Mouse (Mus musculus) MEL (cell line): ENCODE data around the gene Zfp811. TPM values are rescaled to one million over a fixed set of nuclear protein-coding genes. Genes with fewer than 3 reads are reported as not detected.

Experiments used
- DNase-seq: peaks from one replicate; pipeline ENCODE4 v3.0.0; 2011; ENCODE audit warnings: low read depth, low spot score
- H3K27ac ChIP-seq: 2 replicates; pipeline ENCODE4 v1.5.1; 2012; ENCODE audit warnings: low read depth, mild to moderate bottlenecking, control low read depth, low read length, moderate library complexity; ENCODE audit not compliant: control insufficient read depth
- H3K27me3 ChIP-seq, 2 experiments: fragments of 150-350 bp in 1 of 2; sonication (generic) in 1 of 2; 2 replicates each; pipeline ENCODE4 v1.6.1; 2012; ENCODE audit warnings: low read length in 2 of 2, mild to moderate bottlenecking in 2 of 2, improper control_type of control experiment in 1 of 2, moderate library complexity in 1 of 2; ENCODE audit not compliant: insufficient read depth in 2 of 2, control insufficient read depth in 1 of 2
- H3K36me3 ChIP-seq, 2 experiments: 2 replicates each; pipeline ENCODE4 v1.6.1; 2012 to 2014; ENCODE audit warnings: low read length in 2 of 2, improper control_type of control experiment in 1 of 2, inconsistent platforms in 1 of 2, mild to moderate bottlenecking in 1 of 2; ENCODE audit not compliant: insufficient read depth in 2 of 2, control insufficient read depth in 1 of 2
- H3K4me1 ChIP-seq, 2 experiments: fragments of 150-350 bp in 1 of 2; sonication (generic) in 1 of 2; 2 replicates each; pipeline ENCODE4 v1.6.1; 2012; ENCODE audit warnings: low read length in 2 of 2, improper control_type of control experiment in 1 of 2, mild to moderate bottlenecking in 1 of 2; ENCODE audit not compliant: insufficient read depth in 2 of 2, control insufficient read depth in 1 of 2
- H3K4me3 ChIP-seq, 2 experiments: fragments of 150-350 bp in 1 of 2; sonication (generic) in 1 of 2; 2 replicates each; pipeline ENCODE4 v1.5.1; 2012; ENCODE audit warnings: low read depth in 2 of 2, low read length in 2 of 2, mild to moderate bottlenecking in 2 of 2, moderate library complexity in 2 of 2, control low read depth in 1 of 2, improper control_type of control experiment in 1 of 2; ENCODE audit not compliant: control insufficient read depth in 1 of 2, insufficient read depth in 1 of 2
- H3K79me2 ChIP-seq: 2 replicates; pipeline ENCODE4 v1.6.1; 2012; ENCODE audit warnings: mild to moderate bottlenecking, low read length, moderate library complexity; ENCODE audit not compliant: control insufficient read depth, poor library complexity, insufficient read depth
- H3K9ac ChIP-seq: 2 replicates; pipeline ENCODE4 v1.6.1; 2012; ENCODE audit warnings: low read depth, mild to moderate bottlenecking, control low read depth, low read length, moderate library complexity; ENCODE audit not compliant: control insufficient read depth, poor library complexity, severe bottlenecking
- H3K9me3 ChIP-seq: fragments of 150-350 bp; sonication (generic); replicated peaks from 2 replicates; pipeline ENCODE4 v1.6.1; 2012; ENCODE audit warnings: mild to moderate bottlenecking, low read length, improper control_type of control experiment, moderate library complexity; ENCODE audit not compliant: insufficient read depth
- BHLHE40 ChIP-seq: IDR thresholded peaks from 2 replicates; pipeline ENCODE4 v1.6.1; 2012; ENCODE audit warnings: low read depth, mild to moderate bottlenecking, inconsistent platforms, low read length, improper control_type of control experiment, borderline replicate concordance
- CHD1 ChIP-seq: IDR thresholded peaks from 2 replicates; pipeline ENCODE4 v1.6.1; 2012; ENCODE audit warnings: low read depth, mild to moderate bottlenecking, inconsistent platforms, low read length, improper control_type of control experiment
- CTCF ChIP-seq, 3 experiments: IDR thresholded peaks in 2 of 3; conservative IDR thresholded peaks in 1 of 3; 2 replicates each; pipeline ENCODE4 v1.5.1; 2011 to 2012; ENCODE audit warnings: low read length in 3 of 3, low read depth in 2 of 3, mild to moderate bottlenecking in 2 of 3, improper control_type of control experiment in 1 of 3, inconsistent platforms in 1 of 3, mixed read lengths in 1 of 3, moderate library complexity in 1 of 3; ENCODE audit not compliant: control insufficient read depth in 1 of 3, insufficient read depth in 1 of 3, poor library complexity in 1 of 3, severe bottlenecking in 1 of 3
- E2F4 ChIP-seq: IDR thresholded peaks from 2 replicates; pipeline ENCODE4 v1.6.1; 2011; ENCODE audit warnings: low read depth, low read length, improper control_type of control experiment, borderline replicate concordance
- ELF1 ChIP-seq: IDR thresholded peaks from 2 replicates; pipeline ENCODE4 v1.6.1; 2014; ENCODE audit warnings: low read depth, mild to moderate bottlenecking, inconsistent platforms, low read length, improper control_type of control experiment, moderate library complexity
- KAT2A ChIP-seq: conservative IDR thresholded peaks from 2 replicates; pipeline ENCODE4 v1.6.1; 2012; ENCODE audit warnings: low read depth, low read length, improper control_type of control experiment, inconsistent platforms
- MAZ ChIP-seq: IDR thresholded peaks from 2 replicates; pipeline ENCODE4 v1.6.1; 2012; ENCODE audit warnings: low read depth, mild to moderate bottlenecking, inconsistent platforms, low read length, improper control_type of control experiment
- MXI1 ChIP-seq: IDR thresholded peaks from 2 replicates; pipeline ENCODE4 v1.6.1; 2011; ENCODE audit warnings: mild to moderate bottlenecking, low read depth, low read length, improper control_type of control experiment
- MYB ChIP-seq: IDR thresholded peaks from 2 replicates; pipeline ENCODE4 v1.6.1; 2011; ENCODE audit warnings: mild to moderate bottlenecking, low read depth, low read length, improper control_type of control experiment
- POLR2AphosphoS2 ChIP-seq: IDR thresholded peaks from 2 replicates; pipeline ENCODE4 v1.6.1; 2011; ENCODE audit warnings: low read length, improper control_type of control experiment
- SIN3A ChIP-seq: IDR thresholded peaks from 2 replicates; pipeline ENCODE4 v1.6.1; 2012; ENCODE audit warnings: low read length, improper control_type of control experiment, inconsistent platforms
- SMC3 ChIP-seq: IDR thresholded peaks from 2 replicates; pipeline ENCODE4 v1.6.1; 2011; ENCODE audit warnings: low read depth, low read length, improper control_type of control experiment
- TCF12 ChIP-seq: IDR thresholded peaks from 2 replicates; pipeline ENCODE4 v1.6.1; 2014; ENCODE audit warnings: low read depth, mild to moderate bottlenecking, inconsistent platforms, low read length, improper control_type of control experiment, moderate library complexity
- USF2 ChIP-seq, 2 experiments: IDR thresholded peaks; 2 replicates each; pipeline ENCODE4 v1.6.1; 2011 to 2012; ENCODE audit warnings: improper control_type of control experiment in 2 of 2, low read length in 2 of 2, borderline replicate concordance in 1 of 2, inconsistent platforms in 1 of 2, low read depth in 1 of 2, mild to moderate bottlenecking in 1 of 2; ENCODE audit not compliant: insufficient read depth in 1 of 2
- ZKSCAN1 ChIP-seq: IDR thresholded peaks from 2 replicates; pipeline ENCODE4 v1.6.1; 2012; ENCODE audit warnings: low read depth, mild to moderate bottlenecking, inconsistent platforms, low read length, improper control_type of control experiment, moderate library complexity
- ZMIZ1 ChIP-seq: IDR thresholded peaks from 2 replicates; pipeline ENCODE4 v1.6.1; 2012; ENCODE audit warnings: low read depth, mild to moderate bottlenecking, inconsistent platforms, low read length, improper control_type of control experiment, moderate library complexity
- ZNF384 ChIP-seq: IDR thresholded peaks from 2 replicates; pipeline ENCODE4 v1.6.1; 2012; ENCODE audit warnings: low read depth, mild to moderate bottlenecking, inconsistent platforms, low read length, improper control_type of control experiment
- polyA plus RNA-seq, 2 experiments: library from polyadenylated mRNA; stranded (reverse) in 1 of 2; unstranded in 1 of 2; fragments of >175 nt in 1 of 2; fragments of >200 nt in 1 of 2; gene quantifications; 2 replicates each; pipeline versions ENCODE4 v1.2.1 to v1.2.4; 2012; ENCODE audit warnings: low replicate concordance in 2 of 2, low read depth in 1 of 2; ENCODE audit not compliant: insufficient read length in 2 of 2, insufficient read depth in 1 of 2, missing spikeins in 1 of 2
- total RNA-seq: library from RNA; depleted of rRNA; stranded (reverse); fragments of 300-350 nt; gene quantifications from 2 replicates; pipeline ENCODE4 v1.2.3, GENCODE M21; 2012

The Zfp811 gene
- total and polyA plus RNA-seq, 3 experiments, result not detected

GRCm38 (mm10) chr17:32788094-32788559 lies 21.6 kb downstream of the Zfp811 start, which contains the start of gene Zfp871 (continued):
- TF ChIP-seq KAT2A (no peak; the same call in 1 of the 2 replicates), MXI1 (peak; percentile 45; the same call in 1 of the 2 replicates), TCF12 (no peak), MAZ (no peak), CHD1 (no peak), ZKSCAN1 (no peak), CTCF (IDR thresholded peaks at IDR 0.05 in 2 of 3, conservative IDR thresholded peaks at IDR 0.05 in 1 of 3; ENCODE audit: control insufficient read depth in 1 of 3, insufficient read depth in 1 of 3, low read depth in 2 of 3, low read length in 3 of 3, poor library complexity in 1 of 3, severe bottlenecking in 1 of 3) (no peak)
- TF ChIP-seq, all 39 proteins: peak for 12

GRCm38 (mm10) chr17:32787436-32788093 lies 22.2 kb downstream of the Zfp811 start:
- Histone ChIP-seq H3K9ac (peak overlapping the region; percentile 83), H3K9me3 (no peaks in the 10 kb centered on the region), H3K79me2 (peaks cover 44% of the 10 kb centered on the region), H3K27me3 (0 out of 4 replicates have a peak, but pooled peaks cover 0 to 1% of the 10 kb centered on the region in 2 experiments), H3K36me3 (peaks cover 16 to 26% of the 10 kb centered on the region in 2 experiments), H3K4me3 (peak overlapping the region; percentile 54 to 76), H3K27ac (peak overlapping the region; percentile 82), H3K4me1 (peaks cover 2 to 11% of the 10 kb centered on the region in 2 experiments)
- peak; percentile 61 for DNase-seq
- TF ChIP-seq BHLHE40 (no peak), CHD1 (no peak), MAZ (no peak), E2F4 (no peak), ZNF384 (no peak), MYB (no peak), ZKSCAN1 (no peak)

GRCm38 (mm10) chr17:32786944-32787343 lies 22.8 kb downstream of the Zfp811 start:
- Histone ChIP-seq H3K9me3 (no peaks in the 10 kb centered on the region), H3K27ac (no peak overlapping the region), H3K79me2 (peaks cover 48% of the 10 kb centered on the region)
- TF ChIP-seq ZNF384 (peak; percentile 67; the same call in 1 of the 2 replicates), MYB (no peak), SMC3 (no peak), POLR2AphosphoS2 (no peak), SIN3A (0 out of 2 replicates have a peak, but pooled peaks have one; percentile 2), ELF1 (no peak), ZMIZ1 (no peak), USF2 (IDR thresholded peaks at IDR 0.05; ENCODE audit: borderline replicate concordance in 1 of 2, insufficient read depth in 1 of 2, low read depth in 1 of 2, low read length in 2 of 2) (no peak)
- TF ChIP-seq, all 39 proteins: peak for 2
- peak overlapping the region; percentile 54 to 76 for H3K4me3 ChIP-seq
- peaks cover 2 to 11% of the 10 kb centered on the region in 2 experiments for H3K4me1 ChIP-seq
- 0 out of 4 replicates have a peak, but pooled peaks cover 0 to 1% of the 10 kb centered on the region in 2 experiments for H3K27me3 ChIP-seq
- H3K9ac ChIP-seq, result peak overlapping the region; percentile 83
- DNase-seq, result no peak
- H3K36me3 ChIP-seq, result peaks cover 16 to 28% of the 10 kb centered on the region in 2 experiments
